Mouse (Mus musculus): ENCODE measurements around the gene Atp1b1.

DNA sequence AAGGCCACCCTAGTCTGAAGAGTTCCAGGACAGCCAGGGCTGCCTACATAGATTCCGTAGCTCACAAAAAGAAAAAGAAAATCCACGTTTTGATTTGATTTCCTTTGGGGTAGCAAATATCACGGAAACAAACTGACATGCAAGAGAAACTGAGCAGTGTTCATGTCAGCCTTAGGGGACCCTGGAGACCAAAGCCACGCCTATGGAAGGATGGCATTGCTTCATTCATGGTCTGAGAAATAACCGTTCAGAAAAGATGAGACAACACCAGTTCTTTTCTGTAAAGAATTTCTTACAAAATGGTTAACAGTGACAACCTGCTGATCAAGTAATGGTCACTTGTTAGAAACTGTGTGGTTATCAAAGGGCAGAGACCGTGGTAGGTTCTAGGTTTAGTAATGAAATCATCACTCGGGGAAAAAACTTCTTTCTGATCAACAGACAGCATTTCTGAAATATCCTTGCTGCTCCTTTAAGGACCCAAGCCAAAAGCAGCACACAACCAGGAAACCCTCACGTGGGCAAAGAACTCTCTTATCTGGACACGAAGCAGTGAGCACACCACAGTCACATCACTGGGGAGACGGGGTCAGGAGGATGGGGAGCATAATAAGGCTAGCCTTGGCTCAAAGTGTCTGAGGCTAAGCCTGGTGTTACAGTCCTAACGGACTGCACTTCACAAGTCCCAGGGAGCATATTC, 17.3 kb downstream of the Atp1b1 start:
- no peak for TF ChIP-seq POLR2A (IDR thresholded peaks at IDR 0.05; ENCODE audit: insufficient read depth, low read depth, low read length)
- no peak for TF ChIP-seq CTCF (IDR thresholded peaks at IDR 0.05; ENCODE audit: insufficient read depth, low read depth, low read length)
